Mouse (Mus musculus) intestine, embryonic 16.5 days (tissue): Measurements from ENCODE around the gene Slc39a13. TPM values are rescaled to one million over a fixed set of nuclear protein-coding genes. Genes with fewer than 3 reads are reported as not detected.
"Not testable (repeated sequence)": the region's sequence is repeated elsewhere in the genome, so short reads cannot be mapped to it uniquely, and the experiment has no call there.

Experiments used
- ATAC-seq: fragments of 200-750 bp; cut with Nextera tagmentation; 2 replicates; pipeline ENCODE4 v1.8.0; 2017; ENCODE audit warnings: moderate TSS enrichment, moderate library complexity
- H3K27ac ChIP-seq: fragments of 300-500 bp; sonication (generic); 2 replicates; pipeline ENCODE4 v1.5.1; 2014; ENCODE audit warnings: mild to moderate bottlenecking, low read length
- H3K27me3 ChIP-seq: fragments of 300-500 bp; sonication (generic); replicated peaks from 2 replicates; pipeline ENCODE4 v1.6.1; 2014; ENCODE audit warnings: low read length, control low read depth, mixed read lengths; ENCODE audit not compliant: control insufficient read depth, insufficient read depth
- H3K36me3 ChIP-seq: fragments of 300-500 bp; sonication (generic); 2 replicates; pipeline ENCODE4 v1.6.1; 2014; ENCODE audit warnings: low read length, control low read depth; ENCODE audit not compliant: control insufficient read depth, insufficient read depth
- H3K4me1 ChIP-seq: fragments of 300-500 bp; sonication (generic); 2 replicates; pipeline ENCODE4 v1.6.1; 2014; ENCODE audit warnings: low read length, control low read depth, mixed read lengths; ENCODE audit not compliant: control insufficient read depth, insufficient read depth
- H3K4me2 ChIP-seq: fragments of 300-500 bp; sonication (generic); 2 replicates; pipeline ENCODE4 v1.6.1; 2014; ENCODE audit warnings: low read depth, low read length, control low read depth
- H3K4me3 ChIP-seq: fragments of 300-500 bp; sonication (generic); 2 replicates; pipeline ENCODE4 v1.5.1; 2014; ENCODE audit warnings: mild to moderate bottlenecking, low read length
- H3K9ac ChIP-seq: fragments of 300-500 bp; sonication (generic); 2 replicates; pipeline ENCODE4 v1.6.1; 2014; ENCODE audit warnings: low read depth, low read length
- H3K9me3 ChIP-seq: fragments of 300-500 bp; sonication (generic); 2 replicates; pipeline ENCODE4 v1.6.1; 2016; ENCODE audit warnings: low read length, control low read depth; ENCODE audit not compliant: control insufficient read depth
- WGBS: fragments of 180-500 bp; shearing (Covaris S2); extraction: QIAGEN DNeasy Blood & Tissue Kit; methylation state at CpG from one replicate; pipeline ENCODE4 v1.1.7; 2014; 5-methylcytosine and 5-hydroxymethylcytosine counted together
- polyA plus RNA-seq: library from polyadenylated mRNA; unstranded; fragments of >200 nt; fragmentation: Nextera tagmentation; extraction: Ambion mirVana; gene quantifications from 2 replicates; pipeline ENCODE4 v1.2.1, GENCODE M21; 2015

Gene Slc39a13
- polyA plus RNA-seq, 1 experiment from 2014 or later, result 30.2 TPM

GRCm38 (mm10) chr2:91060544-91061355 is 9.5 kb downstream of the Slc39a13 start:
- Histone ChIP-seq H3K4me1 (peaks cover 5% of the 10 kb centered on the region; the same call in 1 of the 2 replicates), H3K9me3 (no peaks in the 10 kb centered on the region), H3K36me3 (peaks cover 39% of the 10 kb centered on the region), H3K4me3 (no peak overlapping the region), H3K27me3 (no peaks in the 10 kb centered on the region), H3K9ac (no peak overlapping the region), H3K4me2 (no peak overlapping the region), H3K27ac (no peak overlapping the region)
- peak; percentile 43 for ATAC-seq
- WGBS, result 77% methylated on average over 10 of the region's 10 CpGs

GRCm38 (mm10) chr2:91059376-91059775 is 10.8 kb downstream of the Slc39a13 start:
- H3K27me3 ChIP-seq, result no peaks in the 10 kb centered on the region
- no peak for ATAC-seq
- H3K9ac ChIP-seq, result no peak overlapping the region
- H3K27ac ChIP-seq, result no peak overlapping the region
- no peak overlapping the region for H3K4me2 ChIP-seq
- no peaks in the 10 kb centered on the region for H3K9me3 ChIP-seq
- H3K36me3 ChIP-seq, result peaks cover 45% of the 10 kb centered on the region
- H3K4me1 ChIP-seq, result peaks cover 16% of the 10 kb centered on the region
- no peak overlapping the region for H3K4me3 ChIP-seq
- WGBS, result 89% methylated on average over 2 of the region's 2 CpGs

GRCm38 (mm10) chr2:91058435-91058834 is 11.8 kb downstream of the Slc39a13 start:
- ATAC-seq, result no peak
- no peak overlapping the region for H3K4me2 ChIP-seq
- H3K27me3 ChIP-seq, result no peaks in the 10 kb centered on the region
- no peaks in the 10 kb centered on the region for H3K9me3 ChIP-seq
- WGBS, result 92% methylated on average over 5 of the region's 5 CpGs
- no peak overlapping the region for H3K9ac ChIP-seq
- H3K4me1 ChIP-seq, result peaks cover 16% of the 10 kb centered on the region
- peaks cover 45% of the 10 kb centered on the region for H3K36me3 ChIP-seq
- no peak overlapping the region for H3K27ac ChIP-seq
- no peak overlapping the region for H3K4me3 ChIP-seq

GRCm38 (mm10) chr2:91053934-91054382 is 16.3 kb downstream of the Slc39a13 start, which contains the start of gene Psmc3:
Gene Psmc3, plus strand, starts transcription at chr2:91054009.
- Histone ChIP-seq H3K4me2 (peak within 1 kb of the TSS; percentile 88), H3K27me3 (no peaks in the 10 kb centered on the region), H3K9ac (peak within 1 kb of the TSS; percentile 90), H3K27ac (peak within 1 kb of the TSS; percentile 60), H3K36me3 (peaks cover 32% of the 10 kb centered on the region), H3K4me3 (peak within 1 kb of the TSS; percentile 92), H3K9me3 (no peaks in the 10 kb centered on the region), H3K4me1 (peaks cover 11% of the 10 kb centered on the region)
- 0% methylated on average over 40 of the region's 40 CpGs for WGBS
- ATAC-seq, result peak; percentile 100

- Histone ChIP-seq H3K36me3 (peaks cover 27% of the 10 kb centered on the region), H3K9ac (peak overlapping the region; percentile 90), H3K9me3 (no peaks in the 10 kb centered on the region), H3K27ac (no peak overlapping the region), H3K4me1 (peaks cover 11% of the 10 kb centered on the region), H3K27me3 (no peaks in the 10 kb centered on the region), H3K4me3 (peak overlapping the region; percentile 92), H3K4me2 (peak overlapping the region; percentile 58)
- no peak; the same call in 1 of the 2 replicates for ATAC-seq
- WGBS, result under 1% methylated on average over 6 of the region's 6 CpGs
Measured at GRCm38 (mm10) chr2:91053181-91053933, 16.9 kb downstream of the Slc39a13 start.

GRCm38 (mm10) chr2:91052752-91053151 is 17.5 kb downstream of the Slc39a13 start:
- H3K36me3 ChIP-seq, result peaks cover 24% of the 10 kb centered on the region
- ATAC-seq, result no peak
- no peaks in the 10 kb centered on the region for H3K9me3 ChIP-seq
- no peak overlapping the region for H3K4me3 ChIP-seq
- H3K9ac ChIP-seq, result no peak overlapping the region
- peaks cover 11% of the 10 kb centered on the region for H3K4me1 ChIP-seq
- WGBS, result 52% methylated on average over 2 of the region's 2 CpGs
- H3K4me2 ChIP-seq, result no peak overlapping the region
- no peak overlapping the region for H3K27ac ChIP-seq
- H3K27me3 ChIP-seq, result no peaks in the 10 kb centered on the region

- Histone ChIP-seq H3K9me3 (no peaks in the 10 kb centered on the region), H3K36me3 (peaks cover 16% of the 10 kb centered on the region), H3K4me3 (no peak overlapping the region), H3K27ac (no peak overlapping the region), H3K4me1 (peaks cover 11% of the 10 kb centered on the region), H3K4me2 (no peak overlapping the region), H3K27me3 (no peaks in the 10 kb centered on the region), H3K9ac (no peak overlapping the region)
- ATAC-seq, result no peak
- WGBS, result 70% methylated on average over 3 of the region's 3 CpGs
Measured at GRCm38 (mm10) chr2:91051917-91052316, 18.3 kb downstream of the Slc39a13 start.

GRCm38 (mm10) chr2:91047359-91047758 is 22.9 kb downstream of the Slc39a13 start:
- Histone ChIP-seq H3K9ac (no peak overlapping the region), H3K4me2 (no peak overlapping the region), H3K27ac (no peak overlapping the region), H3K9me3 (no peaks in the 10 kb centered on the region), H3K4me1 (no peaks in the 10 kb centered on the region), H3K36me3 (no peaks in the 10 kb centered on the region), H3K27me3 (no peaks in the 10 kb centered on the region), H3K4me3 (no peak overlapping the region)
- ATAC-seq, result no peak
- WGBS, result 63% methylated on average over 9 of the region's 9 CpGs

GRCm38 (mm10) chr2:91045805-91046204 is 24.4 kb downstream of the Slc39a13 start:
- H3K36me3 ChIP-seq, H3K9ac ChIP-seq, H3K4me3 ChIP-seq, ATAC-seq, H3K27me3 ChIP-seq, H3K27ac ChIP-seq, H3K4me2 ChIP-seq, H3K9me3 ChIP-seq, H3K4me1 ChIP-seq: not testable (repeated sequence)
- 68% methylated on average over 1 of the region's 1 CpGs for WGBS
